Mouse (Mus musculus) G1E (cell line): ENCODE results near the gene Prss46. TPM values are rescaled to one million over a fixed set of nuclear protein-coding genes. Genes with fewer than 3 reads are reported as not detected.

Experiments used
- ATAC-seq: 2 replicates; pipeline ENCODE4 v1.8.0; 2016; ENCODE audit warnings: mild to moderate bottlenecking; ENCODE audit not compliant: insufficient number of reproducible peaks, poor library complexity, low FRiP score, severe bottlenecking; ENCODE audit errors: extremely low read depth
- DNase-seq: peaks from one replicate; pipeline ENCODE4 v3.0.0; 2012; ENCODE audit warnings: low spot score
- H3K27me3 ChIP-seq: 2 replicates; pipeline ENCODE4 v1.6.1; 2012; ENCODE audit warnings: mild to moderate bottlenecking, low read length, inconsistent platforms; ENCODE audit not compliant: insufficient read depth
- H3K36me3 ChIP-seq: replicated peaks from 2 replicates; pipeline ENCODE3; 2012; ENCODE audit warnings: mild to moderate bottlenecking, inconsistent platforms
- H3K4me1 ChIP-seq: 2 replicates; pipeline ENCODE4 v1.6.1; 2012; ENCODE audit warnings: low read depth, low read length, inconsistent platforms, mixed read lengths; ENCODE audit not compliant: insufficient read depth
- H3K4me3 ChIP-seq: 2 replicates; pipeline ENCODE4 v1.5.1; 2012; ENCODE audit warnings: low read depth, mild to moderate bottlenecking, inconsistent platforms, low read length, moderate library complexity, mixed read lengths
- H3K9me3 ChIP-seq: replicated peaks from 2 replicates; pipeline ENCODE4 v1.6.1; 2012; ENCODE audit warnings: inconsistent platforms
- CTCF ChIP-seq: IDR thresholded peaks from 2 replicates; pipeline ENCODE4 v1.5.1; 2012; ENCODE audit warnings: low read depth, low read length, inconsistent platforms, mixed read lengths
- GATA1 ChIP-seq: IDR thresholded peaks from 2 replicates; pipeline ENCODE4 v1.6.1; 2012; ENCODE audit warnings: borderline replicate concordance, low read length, inconsistent platforms, mixed read lengths
- GATA2 ChIP-seq: IDR thresholded peaks from 2 replicates; pipeline ENCODE4 v1.6.1; 2012; ENCODE audit warnings: low read depth, low read length, inconsistent platforms, borderline replicate concordance
- POLR2AphosphoS5 ChIP-seq: IDR thresholded peaks from 2 replicates; pipeline ENCODE4 v1.6.1; 2012; ENCODE audit warnings: low read depth, low read length, inconsistent platforms; ENCODE audit not compliant: insufficient replicate concordance
- TAL1 ChIP-seq: conservative IDR thresholded peaks from 2 replicates; pipeline ENCODE4 v1.6.1; 2012; ENCODE audit warnings: low read depth, low read length, inconsistent platforms, mixed read lengths
- polyA plus RNA-seq: library from polyadenylated mRNA; stranded (reverse); fragments of >175 nt; gene quantifications from 2 replicates; pipeline ENCODE4 v1.2.3, GENCODE M21; 2012
- total RNA-seq, 2 experiments: library from RNA; stranded (forward) in 1 of 2; stranded (reverse) in 1 of 2; fragments of 200-1000 nt in 1 of 2; fragments of >200 nt in 1 of 2; fragmentation: Nextera tagmentation in 1 of 2; gene quantifications; 2 replicates each; pipeline ENCODE4 v1.2.3; 2014 to 2017

Prss46 gene
- total and polyA plus RNA-seq, 3 experiments: not detected

GRCm38 (mm10) chr9:110834961-110835360 is 9.3 kb upstream of the Prss46 start:
- Histone ChIP-seq H3K4me1 (no peaks in the 10 kb centered on the region), H3K36me3 (no peaks in the 10 kb centered on the region), H3K4me3 (no peak overlapping the region), H3K27me3 (peaks cover 6% of the 10 kb centered on the region; the same call in 1 of the 2 replicates), H3K9me3 (no peaks in the 10 kb centered on the region)
- no peak for ATAC-seq
- TF ChIP-seq CTCF (no peak), POLR2AphosphoS5 (no peak)
- no peak for DNase-seq

- TF ChIP-seq POLR2AphosphoS5 (no peak), TAL1 (no peak), GATA2 (no peak), GATA1 (no peak)
- H3K4me3 ChIP-seq: no peak overlapping the region
- ATAC-seq (no peak), DNase-seq (no peak)
- H3K4me1 ChIP-seq: no peaks in the 10 kb centered on the region
- no peaks in the 10 kb centered on the region for H3K36me3 ChIP-seq
- H3K9me3 ChIP-seq: no peaks in the 10 kb centered on the region
- H3K27me3 ChIP-seq: peaks cover 6% of the 10 kb centered on the region; the same call in 1 of the 2 replicates
Observed at GRCm38 (mm10) chr9:110836112-110836511, 8.2 kb upstream of the Prss46 start.

- no peak for ATAC-seq
- H3K36me3 ChIP-seq: no peaks in the 10 kb centered on the region
- peaks cover 15% of the 10 kb centered on the region for H3K27me3 ChIP-seq
- H3K9me3 ChIP-seq: no peaks in the 10 kb centered on the region
- H3K4me1 ChIP-seq: no peaks in the 10 kb centered on the region
- no peak overlapping the region for H3K4me3 ChIP-seq
- no peak for DNase-seq
- TF ChIP-seq GATA2 (no peak), GATA1 (no peak), POLR2AphosphoS5 (no peak), CTCF (no peak), TAL1 (no peak)
Observed at GRCm38 (mm10) chr9:110840905-110841304, 3.4 kb upstream of the Prss46 start.

GRCm38 (mm10) chr9:110841438-110841837 is 2.9 kb upstream of the Prss46 start:
- Histone ChIP-seq H3K4me1 (no peaks in the 10 kb centered on the region), H3K4me3 (no peak overlapping the region), H3K27me3 (peaks cover 15% of the 10 kb centered on the region), H3K36me3 (no peaks in the 10 kb centered on the region), H3K9me3 (no peaks in the 10 kb centered on the region)
- TF ChIP-seq GATA1 (no peak), TAL1 (no peak), CTCF (no peak), GATA2 (no peak), POLR2AphosphoS5 (no peak)
- ATAC-seq (no peak), DNase-seq (no peak)

GRCm38 (mm10) chr9:110849162-110849561 is 4.9 kb downstream of the Prss46 start:
- DNase-seq: no peak
- Histone ChIP-seq H3K4me3 (no peak overlapping the region), H3K4me1 (no peaks in the 10 kb centered on the region), H3K36me3 (no peaks in the 10 kb centered on the region), H3K9me3 (no peaks in the 10 kb centered on the region), H3K27me3 (peaks cover 7% of the 10 kb centered on the region; the same call in 1 of the 2 replicates)
- ATAC-seq: no peak
- TF ChIP-seq POLR2AphosphoS5: no peak
- no peak for TF ChIP-seq GATA2
- no peak for TF ChIP-seq GATA1
- TF ChIP-seq CTCF: no peak
- TF ChIP-seq TAL1: no peak

- ATAC-seq: no peak
- TF ChIP-seq POLR2AphosphoS5: no peak
- no peak for TF ChIP-seq CTCF
- no peak for TF ChIP-seq TAL1
- TF ChIP-seq GATA2: no peak
- no peak for TF ChIP-seq GATA1
Observed at GRCm38 (mm10) chr9:110855903-110856302, 11.6 kb downstream of the Prss46 start.

GRCm38 (mm10) chr9:110856920-110857319 is 12.6 kb downstream of the Prss46 start:
- ATAC-seq (no peak), DNase-seq (no peak)
- Histone ChIP-seq H3K9me3 (no peaks in the 10 kb centered on the region), H3K27me3 (peaks cover 11% of the 10 kb centered on the region), H3K36me3 (no peaks in the 10 kb centered on the region), H3K4me3 (no peak overlapping the region), H3K4me1 (no peaks in the 10 kb centered on the region)
- TF ChIP-seq CTCF: no peak
- no peak for TF ChIP-seq GATA2
- no peak for TF ChIP-seq TAL1
- no peak for TF ChIP-seq POLR2AphosphoS5
- TF ChIP-seq GATA1: no peak

More at GRCm38 (mm10) chr9:110855903-110856302, 11.6 kb downstream of the Prss46 start:
- no peak for DNase-seq
- no peak overlapping the region for H3K4me3 ChIP-seq
- H3K4me1 ChIP-seq: no peaks in the 10 kb centered on the region
- H3K27me3 ChIP-seq: peaks cover 8% of the 10 kb centered on the region
- no peaks in the 10 kb centered on the region for H3K9me3 ChIP-seq
- no peaks in the 10 kb centered on the region for H3K36me3 ChIP-seq
